Mouse (Mus musculus) forebrain, embryonic 13.5 days (tissue): ENCODE measurements around the gene Ispd. TPM values are rescaled to one million over a fixed set of nuclear protein-coding genes. Genes with fewer than 3 reads are reported as not detected.
A peak's percentile ranks its signal among the peaks of the same experiment; 100 is the strongest.

Experiments
- ATAC-seq: fragments of 200-750 bp; cut with Nextera tagmentation; 2 replicates; pipeline ENCODE4 v1.8.0; 2017
- H3K27ac ChIP-seq: fragments of 300-500 bp; sonication (generic); 2 replicates; pipeline ENCODE4 v1.5.1; 2015; ENCODE audit warnings: inconsistent platforms, mild to moderate bottlenecking, moderate library complexity
- H3K27me3 ChIP-seq: fragments of 300-500 bp; sonication (generic); 2 replicates; pipeline ENCODE4 v1.6.1; 2015; ENCODE audit warnings: mild to moderate bottlenecking, inconsistent platforms
- H3K36me3 ChIP-seq: fragments of 300-500 bp; sonication (generic); 2 replicates; pipeline ENCODE4 v1.6.1; 2015; ENCODE audit warnings: mild to moderate bottlenecking, inconsistent platforms; ENCODE audit not compliant: poor library complexity, severe bottlenecking
- H3K4me1 ChIP-seq: fragments of 300-500 bp; sonication (generic); 2 replicates; pipeline ENCODE4 v1.6.1; 2015; ENCODE audit warnings: inconsistent platforms
- H3K4me2 ChIP-seq: fragments of 300-500 bp; sonication (generic); 2 replicates; pipeline ENCODE4 v1.6.1; 2015; ENCODE audit warnings: inconsistent platforms, mild to moderate bottlenecking, moderate library complexity
- H3K4me3 ChIP-seq: fragments of 300-500 bp; sonication (generic); 2 replicates; pipeline ENCODE4 v1.5.1; 2015; ENCODE audit warnings: mild to moderate bottlenecking, inconsistent platforms
- H3K9ac ChIP-seq: fragments of 300-500 bp; sonication (generic); 2 replicates; pipeline ENCODE4 v1.6.1; 2015; ENCODE audit warnings: mild to moderate bottlenecking, inconsistent platforms
- H3K9me3 ChIP-seq: fragments of 300-500 bp; sonication (generic); replicated peaks from 2 replicates; pipeline ENCODE4 v1.6.1; 2016; ENCODE audit warnings: inconsistent platforms
- WGBS: fragments of 180-500 bp; shearing (Covaris S2); methylation state at CpG from one replicate; pipeline ENCODE4 v1.1.7; 2015; 5-methylcytosine and 5-hydroxymethylcytosine counted together
- polyA plus RNA-seq: library from polyadenylated mRNA; unstranded; fragments of >200 nt; fragmentation: Nextera tagmentation; extraction: Ambion mirVana; gene quantifications from 2 replicates; pipeline ENCODE4 v1.2.1, GENCODE M21; 2015

The Ispd gene
- polyA plus RNA-seq, 1 experiment from 2014 or later: 6.8 TPM

DNA sequence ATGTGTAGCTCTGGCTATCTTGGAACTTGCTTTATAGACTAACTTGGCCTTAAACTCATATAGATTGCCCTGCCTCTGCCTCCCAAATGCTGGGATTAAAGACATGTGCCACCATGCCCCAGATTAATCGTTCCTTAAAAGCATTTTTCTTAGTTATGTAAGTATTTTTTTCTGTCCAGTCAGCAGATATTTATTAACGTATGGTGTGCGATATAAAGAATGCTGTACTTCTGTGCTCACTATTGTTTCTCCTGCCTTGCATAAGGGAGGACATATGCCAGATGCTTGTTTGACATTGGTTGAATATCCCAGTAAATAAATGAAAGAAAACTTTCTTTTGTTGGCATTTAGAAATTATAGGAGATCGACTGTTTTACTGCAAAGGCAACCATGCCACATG lies 5.7 kb downstream of the Ispd start:
- Histone ChIP-seq H3K36me3 (no peaks in the 10 kb centered on the region), H3K27me3 (no peaks in the 10 kb centered on the region), H3K9me3 (no peaks in the 10 kb centered on the region), H3K27ac (no peak overlapping the region), H3K4me2 (no peak overlapping the region), H3K9ac (no peak overlapping the region), H3K4me1 (no peaks in the 10 kb centered on the region), H3K4me3 (no peak overlapping the region)
- ATAC-seq: no peak
- 90% methylated on average over 4 of the region's 4 CpGs for WGBS

DNA sequence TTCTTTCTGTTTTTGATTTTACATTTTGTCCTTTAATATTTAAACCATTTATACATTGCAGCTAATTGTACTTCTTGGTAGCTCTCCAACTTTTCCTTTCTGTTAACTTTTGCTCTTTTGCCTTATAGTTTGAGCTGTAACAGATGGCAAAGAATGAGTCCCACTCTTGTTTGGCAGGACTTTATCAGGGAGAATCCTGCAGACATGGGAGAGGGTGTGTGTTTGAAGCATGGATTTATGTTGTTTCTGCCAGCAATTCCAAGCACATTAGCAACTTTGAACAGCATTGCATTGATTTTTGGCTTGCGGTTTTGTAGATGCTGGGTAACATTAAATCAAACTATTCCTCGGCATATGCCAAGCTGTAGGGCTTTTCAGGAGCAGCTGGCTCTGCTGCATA lies 13.9 kb downstream of the Ispd start:
- WGBS: 90% methylated on average over 2 of the region's 2 CpGs
- H3K9ac ChIP-seq: no peak overlapping the region
- H3K27ac ChIP-seq: no peak overlapping the region
- no peaks in the 10 kb centered on the region for H3K4me1 ChIP-seq
- H3K4me3 ChIP-seq: no peak overlapping the region
- ATAC-seq: peak; percentile 86; the same call in 1 of the 2 replicates
- H3K36me3 ChIP-seq: no peaks in the 10 kb centered on the region
- peaks cover 10% of the 10 kb centered on the region; the same call in 1 of the 2 replicates for H3K9me3 ChIP-seq
- H3K4me2 ChIP-seq: no peak overlapping the region
- no peaks in the 10 kb centered on the region for H3K27me3 ChIP-seq

DNA sequence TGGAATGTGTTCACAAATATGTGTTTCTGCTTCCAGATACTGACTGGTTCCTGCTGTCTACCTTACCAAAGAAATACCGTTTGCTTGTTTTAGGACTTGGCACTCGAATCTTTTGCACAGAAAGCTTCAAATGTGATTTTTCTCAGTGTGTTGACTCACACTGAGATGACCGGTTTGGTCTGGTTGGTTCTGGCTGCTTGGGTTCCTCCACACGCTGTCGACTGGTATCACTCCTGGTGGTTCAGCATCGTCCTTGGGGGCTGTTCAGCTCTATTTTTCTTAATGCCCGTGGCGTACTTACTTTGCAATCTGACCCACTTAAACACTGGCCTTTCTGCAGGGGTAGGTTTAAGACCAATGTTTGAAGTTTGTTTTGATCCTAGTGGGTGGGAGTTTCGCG lies 42.4 kb downstream of the Ispd start:
- WGBS: 81% methylated on average over 10 of the region's 10 CpGs
- Histone ChIP-seq H3K4me2 (no peak overlapping the region), H3K36me3 (no peaks in the 10 kb centered on the region), H3K9ac (no peak overlapping the region), H3K4me3 (no peak overlapping the region), H3K27me3 (no peaks in the 10 kb centered on the region), H3K27ac (no peak overlapping the region), H3K9me3 (no peaks in the 10 kb centered on the region), H3K4me1 (no peaks in the 10 kb centered on the region)
- ATAC-seq: no peak

DNA sequence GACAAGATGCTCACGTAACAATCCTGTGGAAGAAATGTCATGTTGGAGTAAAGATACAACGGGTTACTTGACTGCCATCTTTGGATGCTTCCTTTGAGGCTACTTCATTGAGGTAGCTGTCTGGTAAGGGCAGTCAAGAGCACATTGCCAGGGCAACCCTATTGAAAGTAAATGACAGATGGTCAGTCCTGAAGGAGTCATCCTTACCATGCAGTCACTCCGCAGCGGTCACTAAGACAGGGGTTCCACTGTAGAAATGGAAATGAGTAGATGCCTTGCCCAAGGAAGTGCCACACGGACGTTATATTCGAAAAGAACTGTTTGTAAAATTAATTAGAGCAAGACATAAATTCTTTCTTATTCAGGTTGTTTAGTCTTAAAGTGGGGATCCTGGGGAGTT lies 44.0 kb downstream of the Ispd start:
- Histone ChIP-seq H3K9me3 (no peaks in the 10 kb centered on the region), H3K9ac (no peak overlapping the region), H3K4me1 (no peaks in the 10 kb centered on the region), H3K36me3 (no peaks in the 10 kb centered on the region), H3K4me2 (no peak overlapping the region), H3K27ac (no peak overlapping the region), H3K27me3 (no peaks in the 10 kb centered on the region), H3K4me3 (no peak overlapping the region)
- no peak for ATAC-seq
- WGBS: 73% methylated on average over 7 of the region's 7 CpGs

DNA sequence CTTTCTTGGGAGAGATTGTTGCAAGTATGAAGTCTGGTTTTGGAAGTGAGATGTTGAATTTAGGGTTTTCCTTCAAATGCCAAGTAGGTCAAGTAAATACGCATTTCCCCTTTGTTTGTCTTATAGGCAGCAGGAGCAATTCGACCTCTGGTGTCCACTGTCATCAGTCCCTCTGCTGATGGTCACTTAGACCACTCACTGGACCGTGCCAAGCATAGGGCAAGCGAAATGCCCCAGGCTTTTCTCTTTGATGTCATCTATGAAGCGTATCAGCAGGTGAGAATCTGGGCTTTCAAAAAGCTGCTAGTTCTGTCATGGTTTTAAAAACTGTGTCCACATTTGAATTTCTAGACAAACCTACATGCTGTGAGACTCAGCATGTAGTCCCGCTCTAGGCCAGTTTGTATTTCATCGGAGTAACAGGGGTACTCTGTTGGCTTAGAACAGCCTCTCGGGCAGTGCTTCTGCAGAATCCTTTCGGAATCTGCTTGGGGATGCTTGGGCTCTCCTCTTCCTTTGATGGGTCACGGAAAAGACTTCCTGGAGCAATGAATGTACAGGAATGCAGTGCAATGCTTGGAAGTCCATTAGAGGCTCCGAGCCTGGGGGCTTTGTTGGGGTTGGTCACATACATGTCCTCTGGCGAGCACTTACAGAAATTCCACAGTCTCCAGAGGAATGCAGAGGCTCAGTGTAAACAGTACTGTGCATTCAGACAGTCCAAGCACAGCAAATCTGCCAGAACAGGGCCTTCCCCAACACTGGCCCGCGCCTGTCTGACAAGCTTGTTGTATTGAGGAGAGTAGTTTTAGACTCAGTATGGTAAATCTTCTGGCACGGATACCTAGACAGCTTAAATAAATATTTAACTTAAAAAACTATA lies 45.2 kb downstream of the Ispd start:
- Histone ChIP-seq H3K9me3 (no peaks in the 10 kb centered on the region), H3K36me3 (no peaks in the 10 kb centered on the region), H3K4me1 (no peaks in the 10 kb centered on the region), H3K27ac (no peak overlapping the region), H3K4me2 (no peak overlapping the region), H3K4me3 (no peak overlapping the region), H3K9ac (no peak overlapping the region), H3K27me3 (no peaks in the 10 kb centered on the region)
- 0 out of 2 replicates have a peak, but pooled peaks have one; percentile 19 for ATAC-seq
- WGBS: 85% methylated on average over 15 of the region's 15 CpGs

DNA sequence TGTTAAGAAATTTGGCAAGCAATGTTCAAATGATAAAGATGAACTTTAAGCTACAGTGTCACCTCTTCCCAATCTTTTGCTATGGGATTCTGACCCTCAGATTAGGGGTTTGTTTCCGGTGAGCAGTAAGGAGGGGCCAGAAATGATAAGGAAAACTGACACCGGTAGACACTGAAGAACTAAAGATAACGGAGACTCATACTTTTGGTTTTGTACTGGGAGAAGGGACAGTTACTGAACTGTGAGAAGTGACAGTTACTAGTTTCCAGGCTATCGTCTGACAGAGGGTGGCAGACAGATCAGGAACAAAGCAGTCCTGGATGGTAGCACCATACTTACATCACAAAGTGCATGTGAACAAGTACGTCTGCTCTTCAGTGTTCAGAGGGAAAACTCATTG lies 55.7 kb downstream of the Ispd start:
- Histone ChIP-seq H3K9ac (no peak overlapping the region), H3K27ac (no peak overlapping the region), H3K36me3 (no peaks in the 10 kb centered on the region), H3K9me3 (no peaks in the 10 kb centered on the region), H3K4me2 (no peak overlapping the region), H3K27me3 (no peaks in the 10 kb centered on the region), H3K4me3 (no peak overlapping the region), H3K4me1 (no peaks in the 10 kb centered on the region)
- no peak for ATAC-seq
- WGBS: 88% methylated on average over 5 of the region's 5 CpGs

DNA sequence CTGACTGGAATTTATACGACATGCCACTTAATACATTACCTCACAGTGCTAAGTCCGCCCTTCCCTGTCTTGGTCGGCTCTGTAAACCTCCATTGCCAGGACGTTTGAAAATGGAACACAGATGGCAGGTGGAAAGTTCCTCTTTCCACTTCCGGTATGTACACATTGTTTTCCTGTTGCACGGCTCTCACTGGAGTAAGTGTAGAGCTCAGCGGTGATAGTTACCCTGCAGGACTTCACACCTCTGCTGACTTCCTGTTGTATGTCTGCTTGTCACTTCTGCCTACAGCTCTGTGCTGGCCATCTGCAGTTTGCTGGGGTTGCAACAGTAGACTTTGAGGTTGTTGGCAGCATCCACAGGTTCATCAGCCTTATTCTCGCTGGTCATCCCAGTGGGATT lies 58.1 kb downstream of the Ispd start:
- Histone ChIP-seq H3K4me3 (no peak overlapping the region), H3K27ac (no peak overlapping the region), H3K9ac (no peak overlapping the region), H3K4me1 (no peaks in the 10 kb centered on the region), H3K9me3 (no peaks in the 10 kb centered on the region), H3K36me3 (no peaks in the 10 kb centered on the region), H3K4me2 (no peak overlapping the region), H3K27me3 (no peaks in the 10 kb centered on the region)
- ATAC-seq: no peak
- WGBS: 92% methylated on average over 8 of the region's 8 CpGs

DNA sequence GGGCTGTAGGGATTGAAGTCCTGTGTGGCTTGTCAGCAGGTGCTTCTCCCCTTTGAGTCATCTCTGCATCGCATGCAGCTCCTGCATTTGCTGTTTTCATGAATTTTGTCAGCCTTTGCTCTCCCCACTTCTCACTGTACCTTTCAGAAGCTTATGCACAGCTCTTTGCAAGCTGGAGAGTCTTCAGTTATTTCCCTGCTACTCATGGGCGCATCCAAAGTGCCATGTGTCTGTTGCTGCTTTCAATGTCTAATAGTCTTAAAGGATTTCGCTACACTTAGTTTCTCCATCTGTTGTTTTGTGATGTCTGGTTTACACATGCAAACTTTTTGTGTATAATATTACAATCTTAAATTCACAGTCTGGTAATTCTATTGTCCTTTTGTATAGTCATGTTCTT lies 74.8 kb downstream of the Ispd start:
- H3K9ac ChIP-seq: no peak overlapping the region
- 91% methylated on average over 3 of the region's 3 CpGs for WGBS
- H3K27me3 ChIP-seq: no peaks in the 10 kb centered on the region
- no peaks in the 10 kb centered on the region for H3K4me1 ChIP-seq
- ATAC-seq: no peak
- H3K9me3 ChIP-seq: no peaks in the 10 kb centered on the region
- H3K4me2 ChIP-seq: no peak overlapping the region
- H3K4me3 ChIP-seq: no peak overlapping the region
- no peak overlapping the region for H3K27ac ChIP-seq
- no peaks in the 10 kb centered on the region for H3K36me3 ChIP-seq

DNA sequence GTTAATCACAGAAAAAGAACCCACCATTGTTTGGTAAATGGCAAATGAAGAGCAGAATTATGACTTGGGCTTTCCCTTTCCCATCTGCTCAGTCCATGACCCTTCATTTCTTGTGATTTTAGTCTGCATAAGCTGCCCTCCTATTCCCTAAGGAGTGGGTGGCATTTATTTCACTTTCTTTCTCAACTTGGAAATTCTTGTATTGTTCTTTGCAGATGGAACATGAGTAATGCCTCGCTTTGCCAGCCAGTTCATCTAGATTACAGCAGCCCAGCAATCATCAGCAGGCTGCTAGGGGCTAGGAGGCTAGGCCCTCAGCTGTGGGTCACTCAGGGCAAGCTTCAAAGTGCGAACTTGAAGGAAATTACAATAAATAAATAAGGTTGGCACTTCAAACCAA lies 76.5 kb downstream of the Ispd start:
- WGBS: 80% methylated on average over 2 of the region's 2 CpGs
- Histone ChIP-seq H3K9ac (no peak overlapping the region), H3K36me3 (no peaks in the 10 kb centered on the region), H3K9me3 (no peaks in the 10 kb centered on the region), H3K4me2 (no peak overlapping the region), H3K4me1 (no peaks in the 10 kb centered on the region), H3K27me3 (no peaks in the 10 kb centered on the region), H3K4me3 (no peak overlapping the region), H3K27ac (no peak overlapping the region)
- ATAC-seq: no peak

DNA sequence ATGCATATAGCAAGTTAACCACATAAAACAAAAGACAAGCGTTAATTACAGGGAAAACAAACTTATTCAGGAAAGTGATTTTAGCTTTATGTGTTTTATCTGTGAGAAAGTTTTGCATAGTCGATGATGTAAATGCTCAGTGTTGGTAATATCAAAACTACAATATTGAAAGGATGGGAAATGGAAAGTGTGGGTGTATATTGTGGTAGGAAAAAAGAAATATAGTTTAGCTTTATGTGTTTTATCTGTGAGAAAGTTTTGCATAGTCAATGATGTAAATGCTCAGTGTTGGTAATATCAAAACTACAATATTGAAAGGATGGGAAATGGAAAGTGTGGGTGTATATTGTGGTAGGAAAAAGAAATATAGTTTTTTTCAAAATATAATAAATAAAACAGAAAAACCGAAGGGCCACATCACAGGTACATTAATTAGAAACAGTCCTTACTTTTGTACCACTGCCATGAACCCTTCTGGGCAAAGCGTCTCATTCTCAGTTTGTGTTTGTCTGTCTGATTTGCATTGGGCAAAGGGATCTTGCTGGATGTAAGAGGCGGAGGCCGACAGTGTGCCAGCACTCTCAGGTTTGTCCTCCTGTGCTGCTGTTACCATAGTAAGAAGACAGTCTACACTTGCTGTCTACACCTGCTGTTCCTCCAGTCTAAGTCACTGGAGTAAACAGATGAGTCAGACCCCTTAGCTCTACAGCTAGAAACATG lies 87.2 kb downstream of the Ispd start:
- Histone ChIP-seq H3K27ac (no peak overlapping the region), H3K4me3 (no peak overlapping the region), H3K9ac (no peak overlapping the region), H3K9me3 (no peaks in the 10 kb centered on the region), H3K27me3 (no peaks in the 10 kb centered on the region), H3K4me2 (no peak overlapping the region), H3K36me3 (no peaks in the 10 kb centered on the region), H3K4me1 (no peaks in the 10 kb centered on the region)
- no peak for ATAC-seq
- WGBS: 96% methylated on average over 6 of the region's 6 CpGs

DNA sequence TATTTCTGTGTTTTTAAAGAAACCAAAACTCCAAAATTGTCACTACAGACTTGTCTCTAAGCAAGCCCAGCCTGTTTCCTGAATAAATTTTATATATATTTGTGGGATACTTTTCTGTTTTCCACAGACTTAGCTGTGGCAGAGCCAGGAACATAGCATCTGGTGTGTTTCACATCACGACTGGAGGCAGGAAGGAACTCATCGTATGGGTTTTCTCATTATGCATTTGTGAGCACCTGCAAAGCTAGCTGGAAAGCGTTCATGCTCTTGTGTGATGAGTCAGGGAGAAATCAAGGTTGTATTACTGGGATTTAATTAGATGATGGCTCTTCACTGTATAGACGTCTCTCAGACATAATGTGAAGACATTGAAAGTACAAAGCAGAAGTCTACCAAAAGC lies 90.2 kb downstream of the Ispd start:
- Histone ChIP-seq H3K9ac (no peak overlapping the region), H3K27me3 (no peaks in the 10 kb centered on the region), H3K4me3 (no peak overlapping the region), H3K4me2 (no peak overlapping the region), H3K36me3 (no peaks in the 10 kb centered on the region), H3K27ac (no peak overlapping the region), H3K9me3 (no peaks in the 10 kb centered on the region), H3K4me1 (no peaks in the 10 kb centered on the region)
- 89% methylated on average over 4 of the region's 4 CpGs for WGBS
- no peak for ATAC-seq

DNA sequence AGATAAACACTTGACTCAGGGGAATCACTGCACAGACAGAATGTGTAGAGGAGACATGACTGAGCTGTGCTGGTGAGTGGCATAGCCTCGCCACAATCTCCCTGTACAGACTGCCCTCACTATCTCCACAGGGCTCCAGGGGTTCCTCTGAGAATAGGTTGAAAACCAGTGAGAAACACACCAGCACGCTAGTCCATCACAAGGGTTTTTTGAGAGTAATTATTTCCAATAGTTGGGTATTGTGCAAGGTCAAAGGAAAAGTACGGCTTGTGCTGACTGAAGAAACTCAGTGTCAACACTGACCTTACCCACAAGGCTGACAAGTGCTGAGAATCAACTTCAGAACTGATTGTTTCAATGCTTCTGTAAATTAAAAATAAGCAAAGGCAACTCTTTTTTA lies 92.9 kb downstream of the Ispd start:
- Histone ChIP-seq H3K9ac (no peak overlapping the region), H3K4me1 (no peaks in the 10 kb centered on the region), H3K27me3 (no peaks in the 10 kb centered on the region), H3K4me2 (no peak overlapping the region), H3K27ac (no peak overlapping the region), H3K36me3 (no peaks in the 10 kb centered on the region), H3K9me3 (no peaks in the 10 kb centered on the region), H3K4me3 (no peak overlapping the region)
- no peak for ATAC-seq
- WGBS: 82% methylated on average over 3 of the region's 3 CpGs
